Mouse (Mus musculus): ENCODE data around the gene Mpeg1.

Mpeg1 gene

DNA sequence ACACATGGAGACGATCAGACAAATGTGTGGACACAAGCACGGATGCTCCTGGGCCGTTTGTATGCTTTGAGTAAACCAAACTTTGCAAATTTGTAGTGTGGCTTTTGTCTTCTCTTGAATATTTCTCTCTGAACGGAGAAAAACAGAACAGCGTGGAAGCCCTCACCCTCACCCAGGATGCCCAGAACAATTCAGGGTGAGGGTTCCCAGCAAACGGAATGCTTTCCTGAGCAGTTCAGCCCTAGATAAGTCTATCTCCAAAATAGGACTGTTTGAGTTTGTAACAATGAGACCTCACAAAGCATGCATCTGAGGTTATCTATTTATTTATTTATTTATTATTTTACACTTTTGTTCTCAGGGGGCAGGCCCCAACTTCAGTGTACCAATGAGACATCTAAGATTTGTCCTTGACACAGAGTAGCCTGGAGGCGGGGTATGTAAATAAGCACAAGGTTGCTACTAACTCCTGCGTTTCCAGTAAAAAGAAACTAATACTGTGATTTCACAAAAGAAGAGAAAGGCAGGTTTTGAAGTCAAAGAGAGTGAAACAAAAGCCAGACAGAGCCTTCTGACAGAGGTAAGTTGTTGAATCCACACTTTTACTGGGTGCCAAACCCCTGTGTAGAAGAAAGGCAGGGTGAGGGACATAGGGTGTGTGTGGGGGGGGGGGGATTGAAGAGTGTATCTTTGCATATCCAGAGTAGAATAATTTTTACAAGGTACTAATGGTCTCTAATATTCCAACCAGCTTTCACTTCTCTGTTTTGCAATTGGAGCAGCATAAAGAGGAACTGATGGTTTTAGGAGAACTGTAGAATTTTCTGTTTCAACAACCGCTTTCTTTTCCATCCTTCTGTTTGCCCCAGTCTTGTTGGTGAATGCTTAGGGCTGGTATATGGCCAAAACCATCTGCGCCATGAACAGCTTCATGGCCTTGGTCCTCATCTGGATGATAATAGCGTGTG, at the start of gene Mpeg1:
Gene Mpeg1, plus strand, starts transcription at position 498 of the 968 bp plus-strand sequence.
- in situ Hi-C loops (cut with MboI; ENCODE audit: low pct_unique_long_range_greater_than_20kb in 1 of 2, low sequenced_read_pairs in 2 of 2, unreplicated experiment in 1 of 2) = no loop called here

DNA sequence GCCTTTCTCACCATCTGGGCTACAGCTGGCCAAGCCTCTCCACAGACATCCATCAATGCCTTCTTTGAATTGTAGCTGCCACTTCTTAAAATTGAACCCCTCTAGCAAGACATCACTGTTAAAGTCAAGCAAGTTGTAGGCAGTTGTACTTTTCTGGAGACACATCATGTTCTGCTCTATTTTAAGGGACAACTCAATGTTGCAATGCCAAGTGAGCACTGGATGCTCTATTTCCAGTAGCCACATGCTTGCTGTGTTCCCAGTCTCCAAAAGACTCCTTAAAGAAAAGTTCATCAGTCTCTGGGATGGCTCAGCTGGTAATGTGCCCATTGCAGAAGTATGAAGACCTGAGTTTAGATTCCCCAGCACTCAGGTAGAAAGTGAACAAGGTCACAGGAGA, 46.8 kb upstream of the Mpeg1 start:
- in situ Hi-C loops (cut with MboI; ENCODE audit: low pct_unique_long_range_greater_than_20kb in 1 of 2, low sequenced_read_pairs in 2 of 2, unreplicated experiment in 1 of 2) = loop anchor here in 1 of 2 experiments (10.0 kb wide), 1 partner anchor 279 kb away; no protein-coding TSS in a partner anchor

DNA sequence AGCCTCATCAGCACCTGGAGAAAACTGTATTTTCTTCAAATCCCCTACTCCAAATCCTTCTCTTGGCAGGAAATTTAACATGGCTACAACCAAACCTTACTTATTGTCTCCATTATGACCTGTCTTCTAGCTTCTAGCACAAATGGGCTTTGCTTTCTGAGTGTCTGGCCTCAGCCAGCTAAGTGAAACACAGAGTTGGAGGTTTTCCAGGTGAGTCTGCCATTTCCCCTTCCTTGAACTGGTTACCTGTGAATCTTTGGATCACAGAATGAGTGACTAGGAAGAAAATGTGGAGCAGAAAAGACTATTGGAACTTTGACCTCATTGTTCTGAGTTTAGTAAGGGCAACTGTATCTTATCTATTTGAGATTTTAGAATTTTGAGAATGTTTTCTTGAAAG, 43.2 kb upstream of the Mpeg1 start, which contains the start of gene Olfr1441:
Gene Olfr1441, plus strand, starts transcription at position 73 of the 400 bp plus-strand sequence.
- in situ Hi-C loops (cut with MboI; ENCODE audit: low pct_unique_long_range_greater_than_20kb in 1 of 2, low sequenced_read_pairs in 2 of 2, unreplicated experiment in 1 of 2) = loop anchor here in 1 of 2 experiments (10.0 kb wide), 1 partner anchor 283 kb away; no protein-coding TSS in a partner anchor

DNA sequence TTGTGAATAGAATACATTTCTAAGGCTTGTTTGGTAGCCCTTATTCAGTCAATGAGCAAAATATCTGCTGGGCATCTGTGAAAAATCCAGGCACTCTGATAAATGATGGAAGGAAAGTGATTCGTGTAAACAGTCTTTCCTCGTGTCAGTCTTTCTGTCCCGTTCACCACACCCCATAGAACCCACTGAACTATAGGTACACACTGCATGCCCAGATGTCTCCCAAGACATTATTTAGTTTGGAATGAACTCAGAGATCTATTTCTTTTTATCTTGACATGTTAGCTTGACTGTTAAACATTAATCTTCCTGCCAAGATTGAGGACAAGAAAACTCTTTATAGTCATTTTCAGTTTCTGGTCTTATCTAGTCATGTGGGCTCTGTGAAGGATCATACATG, 42.3 kb upstream of the Mpeg1 start:
- in situ Hi-C loops (cut with MboI; ENCODE audit: low pct_unique_long_range_greater_than_20kb in 1 of 2, low sequenced_read_pairs in 2 of 2, unreplicated experiment in 1 of 2) = loop anchor here in 1 of 2 experiments (10.0 kb wide), 1 partner anchor 284 kb away; no protein-coding TSS in a partner anchor

DNA sequence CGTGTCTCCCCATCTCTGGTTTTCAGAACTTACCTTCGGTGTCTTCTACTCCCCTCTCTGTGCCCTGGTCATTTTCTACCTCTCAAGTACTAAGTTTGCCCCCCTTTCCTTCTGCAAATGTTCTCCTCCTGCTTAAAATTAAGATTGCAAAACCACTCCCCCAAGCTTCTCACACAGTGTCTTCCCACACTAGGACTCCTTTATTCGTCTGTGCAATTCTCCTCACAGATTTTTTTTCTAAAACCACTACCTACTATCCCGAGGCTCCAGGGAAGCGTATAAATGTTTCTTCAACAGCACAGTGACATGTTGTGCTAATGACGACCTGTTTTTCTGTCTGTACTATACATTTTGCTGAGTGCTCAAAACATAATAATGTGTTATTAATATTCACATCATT, 40.0 kb upstream of the Mpeg1 start:
- in situ Hi-C loops (cut with MboI; ENCODE audit: low pct_unique_long_range_greater_than_20kb in 1 of 2, low sequenced_read_pairs in 2 of 2, unreplicated experiment in 1 of 2) = loop anchor here in 1 of 2 experiments (5.0 kb wide), 1 partner anchor 288 kb away; no protein-coding TSS in a partner anchor

DNA sequence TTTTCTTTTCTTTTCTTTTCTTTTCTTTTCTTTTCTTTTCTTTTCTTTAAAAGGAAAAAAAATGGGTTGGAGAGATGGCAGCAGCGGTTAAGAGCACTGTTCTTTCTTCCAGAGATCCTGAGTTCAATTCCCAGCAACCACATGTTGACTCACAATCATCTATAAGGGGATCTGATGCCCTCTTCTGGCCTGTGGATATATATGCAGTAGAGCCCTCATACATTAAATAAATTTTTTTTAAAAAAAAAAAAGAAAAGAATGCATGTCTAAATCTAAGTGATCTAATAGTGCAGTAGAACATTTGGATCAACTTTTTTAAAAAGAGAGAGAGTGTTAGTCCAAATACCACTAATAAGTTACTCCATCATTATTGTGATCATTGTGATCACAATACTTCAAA, 38.9 kb upstream of the Mpeg1 start:
- in situ Hi-C loops (cut with MboI; ENCODE audit: low pct_unique_long_range_greater_than_20kb in 1 of 2, low sequenced_read_pairs in 2 of 2, unreplicated experiment in 1 of 2) = loop anchor here in 1 of 2 experiments (5.0 kb wide), 1 partner anchor 289 kb away; no protein-coding TSS in a partner anchor

DNA sequence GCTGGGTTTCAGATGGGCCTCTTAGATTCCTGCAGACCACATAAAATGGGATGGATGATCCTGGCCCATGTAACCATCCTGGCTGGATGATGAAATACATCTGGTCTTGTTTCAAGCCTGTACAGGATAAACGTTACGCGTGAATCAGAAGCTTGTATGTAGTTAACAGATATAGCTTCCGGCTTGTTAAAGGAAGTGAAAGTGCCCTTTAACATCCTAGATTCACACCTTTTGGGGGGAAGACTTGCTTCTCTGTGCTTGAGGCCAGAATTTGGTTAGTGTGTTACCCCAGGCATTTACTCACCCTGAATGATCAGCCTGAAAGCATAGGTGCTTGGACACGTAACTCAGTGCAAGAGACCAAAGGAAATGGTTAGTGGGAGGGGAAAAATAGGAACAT, 33.5 kb upstream of the Mpeg1 start:
- in situ Hi-C loops (cut with MboI; ENCODE audit: low pct_unique_long_range_greater_than_20kb in 1 of 2, low sequenced_read_pairs in 2 of 2, unreplicated experiment in 1 of 2) = no loop called here

DNA sequence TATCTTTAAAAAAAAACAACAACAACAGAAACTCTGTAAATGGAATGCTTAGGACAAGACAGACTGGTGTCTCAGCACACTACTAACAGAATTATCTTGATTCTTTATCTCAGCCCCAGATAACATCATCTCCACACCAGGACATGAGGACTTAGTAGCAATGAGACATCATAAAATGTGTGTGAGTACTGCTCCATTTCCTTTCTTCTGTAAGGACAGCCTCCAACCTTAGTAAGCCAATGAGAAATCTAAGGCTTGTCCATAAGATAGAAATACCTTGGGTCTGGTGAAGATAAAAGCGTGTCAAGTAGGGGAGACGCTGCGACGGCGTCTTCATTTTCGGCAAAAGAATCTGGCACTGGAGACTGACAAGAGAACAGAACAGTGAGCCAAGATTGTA, 33.0 kb upstream of the Mpeg1 start, which contains the start of gene Pfpl:
Gene Pfpl, plus strand, starts transcription at position 301 of the 400 bp plus-strand sequence.
- in situ Hi-C loops (cut with MboI; ENCODE audit: low pct_unique_long_range_greater_than_20kb in 1 of 2, low sequenced_read_pairs in 2 of 2, unreplicated experiment in 1 of 2) = no loop called here

DNA sequence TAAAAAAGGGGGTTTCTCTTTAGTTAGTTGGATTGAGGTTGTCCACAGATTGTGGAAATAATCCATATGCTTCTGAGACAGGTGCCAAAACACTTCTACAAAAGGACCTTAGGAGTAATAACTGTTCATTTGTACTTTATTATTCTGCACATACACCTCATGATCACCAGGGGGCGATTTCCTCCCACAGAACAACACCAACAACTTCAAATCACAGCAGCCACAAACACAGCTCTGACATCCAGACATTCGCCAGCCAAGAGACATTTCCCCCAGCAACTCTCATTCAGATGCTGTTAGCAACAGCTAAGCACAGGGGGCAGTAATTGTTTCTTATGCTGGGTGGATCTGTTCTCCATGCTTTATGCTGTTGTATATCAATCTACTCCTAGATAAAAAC, 27.5 kb upstream of the Mpeg1 start:
- in situ Hi-C loops (cut with MboI; ENCODE audit: low pct_unique_long_range_greater_than_20kb in 1 of 2, low sequenced_read_pairs in 2 of 2, unreplicated experiment in 1 of 2) = no loop called here

DNA sequence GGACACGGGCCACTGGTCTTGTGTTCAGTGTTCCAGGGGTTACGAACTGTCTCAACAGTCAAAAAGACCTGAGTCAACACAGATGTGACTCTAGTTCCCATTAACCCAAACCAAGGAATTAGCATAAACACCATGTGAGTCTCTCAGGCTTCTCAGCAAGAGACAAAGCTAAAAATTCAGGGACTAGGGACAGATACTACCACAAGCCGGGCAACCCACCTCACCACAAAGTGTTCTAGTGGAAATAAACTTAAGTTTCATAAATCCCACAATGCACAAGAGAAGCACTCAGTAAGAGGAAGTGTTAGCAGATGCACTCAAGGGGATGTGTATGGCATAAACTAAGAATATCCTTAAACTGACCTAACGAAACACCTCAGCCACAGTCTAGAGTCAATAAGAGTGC, 25.6 kb upstream of the Mpeg1 start:
- in situ Hi-C loops (cut with MboI; ENCODE audit: low pct_unique_long_range_greater_than_20kb in 1 of 2, low sequenced_read_pairs in 2 of 2, unreplicated experiment in 1 of 2) = no loop called here

DNA sequence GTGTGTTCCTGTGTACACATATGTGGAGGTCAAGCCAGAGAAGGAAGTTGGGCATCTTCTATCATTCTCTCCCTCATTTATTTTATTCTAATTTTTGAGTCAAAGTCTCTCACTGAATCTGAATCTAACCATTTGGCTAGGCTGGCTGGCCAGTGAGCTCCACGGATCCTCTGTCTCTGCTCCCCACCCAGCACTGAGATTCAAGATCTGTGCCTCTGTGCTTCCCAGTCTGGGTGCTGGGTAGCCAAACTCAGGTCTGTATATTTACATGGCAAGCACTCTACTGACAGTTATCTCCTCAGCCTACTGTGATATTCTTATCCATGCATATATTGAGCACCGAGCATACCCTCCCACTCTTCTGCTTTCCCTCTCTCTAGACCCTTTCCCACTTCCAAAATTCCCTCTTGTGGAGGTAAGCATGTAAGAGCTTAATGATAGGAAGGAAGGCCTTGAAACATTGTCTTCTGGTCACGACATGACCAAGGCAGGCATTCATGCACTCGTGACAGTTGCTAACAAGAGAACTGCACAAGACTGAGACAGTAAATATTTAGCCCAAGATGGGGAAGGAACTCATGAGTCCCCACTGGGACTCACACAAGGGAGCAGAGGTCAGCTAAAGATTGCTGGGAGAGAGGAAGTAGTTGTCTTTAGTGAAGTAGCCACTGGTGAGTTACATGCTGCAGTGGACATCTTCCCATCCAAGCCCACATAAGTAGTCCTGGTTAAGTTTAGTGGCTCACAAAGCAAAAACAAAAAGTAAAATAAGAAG, 24.6 kb upstream of the Mpeg1 start:
- in situ Hi-C loops (cut with MboI; ENCODE audit: low pct_unique_long_range_greater_than_20kb in 1 of 2, low sequenced_read_pairs in 2 of 2, unreplicated experiment in 1 of 2) = no loop called here

DNA sequence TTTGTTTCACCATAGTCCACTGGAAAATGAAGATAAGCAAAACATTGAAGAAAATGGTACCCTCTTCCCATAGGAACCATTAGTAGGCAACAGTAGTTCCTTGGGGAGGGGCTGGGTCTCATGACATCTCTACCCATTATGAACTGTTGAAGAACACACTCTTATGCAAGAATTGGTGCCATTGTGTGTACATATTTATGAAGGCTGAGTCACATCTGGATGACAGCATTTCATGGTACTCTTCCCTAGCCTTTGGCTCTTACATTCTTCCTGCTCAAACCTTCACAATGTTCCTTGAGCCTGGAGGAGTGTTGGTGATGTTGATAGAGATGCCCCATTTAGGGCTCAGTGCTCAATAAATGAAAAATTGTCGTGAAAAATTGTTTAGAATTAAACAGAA, 21.0 kb upstream of the Mpeg1 start:
- in situ Hi-C loops (cut with MboI; ENCODE audit: low pct_unique_long_range_greater_than_20kb in 1 of 2, low sequenced_read_pairs in 2 of 2, unreplicated experiment in 1 of 2) = no loop called here

DNA sequence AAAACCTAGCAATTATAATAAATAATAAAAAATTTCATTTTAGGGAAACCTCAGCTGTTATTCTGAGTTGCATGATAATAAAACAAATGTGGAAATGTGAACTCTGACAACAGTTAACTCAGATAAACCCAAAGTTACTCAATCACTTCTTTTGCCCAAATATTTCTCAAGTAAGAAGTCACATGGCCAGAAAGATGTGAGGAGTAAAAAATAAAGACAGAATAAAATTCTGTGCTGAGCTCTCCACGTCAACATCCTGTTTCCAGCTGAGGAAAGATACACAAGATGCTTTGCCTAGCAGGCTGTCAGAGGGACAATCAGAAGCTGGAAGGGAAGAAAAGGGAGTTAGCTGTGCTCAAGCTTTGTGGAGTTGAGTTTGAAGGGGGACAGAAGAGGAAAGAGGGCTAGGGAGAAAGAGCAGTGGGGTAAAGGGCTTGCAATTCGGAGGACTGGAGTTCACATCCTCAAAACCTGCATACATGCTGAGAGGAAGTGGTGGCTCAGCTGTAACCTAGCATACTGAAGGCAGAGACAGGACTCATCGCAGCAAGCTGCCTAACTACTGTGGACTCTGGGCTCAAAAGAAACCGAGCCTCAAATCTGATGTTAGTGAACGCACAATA, 20.4 kb upstream of the Mpeg1 start:
- in situ Hi-C loops (cut with MboI; ENCODE audit: low pct_unique_long_range_greater_than_20kb in 1 of 2, low sequenced_read_pairs in 2 of 2, unreplicated experiment in 1 of 2) = no loop called here

DNA sequence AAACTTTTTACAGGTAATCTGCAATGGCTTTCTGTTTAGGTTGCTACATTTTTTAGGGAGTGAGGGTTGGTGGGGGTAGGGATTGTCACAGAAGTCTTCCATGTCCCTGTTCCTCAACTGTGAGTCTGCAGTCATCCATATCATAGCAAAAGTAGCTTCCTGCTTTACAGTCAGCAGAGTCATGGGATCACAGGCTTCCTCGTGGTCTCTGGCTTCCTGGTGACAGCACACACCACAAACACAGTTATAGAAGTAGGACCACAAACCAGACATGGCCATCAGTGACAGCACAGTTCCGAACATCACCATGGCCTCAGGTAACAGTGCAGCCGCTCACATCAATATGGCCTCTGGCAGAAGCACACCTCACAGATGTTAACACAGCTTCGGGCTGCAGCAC, 18.0 kb upstream of the Mpeg1 start:
- in situ Hi-C loops (cut with MboI; ENCODE audit: low pct_unique_long_range_greater_than_20kb in 1 of 2, low sequenced_read_pairs in 2 of 2, unreplicated experiment in 1 of 2) = no loop called here

DNA sequence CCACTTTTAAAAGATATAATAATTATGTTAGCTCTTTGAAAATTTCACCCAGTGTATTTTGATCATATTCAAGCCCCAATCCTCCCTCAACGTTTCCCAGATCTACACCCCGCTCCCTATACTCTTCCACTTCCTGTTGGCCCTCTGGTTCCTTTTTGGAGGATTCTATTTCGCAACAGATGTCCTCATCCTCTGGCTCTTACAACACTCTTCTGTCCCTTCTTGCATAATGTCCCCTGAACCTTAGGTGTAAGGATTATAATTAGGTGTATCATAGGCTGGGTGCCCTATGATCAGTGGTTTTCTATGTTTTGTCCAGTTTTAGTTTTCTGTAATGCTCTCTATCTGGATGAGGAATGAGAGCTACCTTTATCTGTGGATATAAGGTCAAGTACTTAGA, 15.6 kb upstream of the Mpeg1 start:
- in situ Hi-C loops (cut with MboI; ENCODE audit: low pct_unique_long_range_greater_than_20kb in 1 of 2, low sequenced_read_pairs in 2 of 2, unreplicated experiment in 1 of 2) = no loop called here

DNA sequence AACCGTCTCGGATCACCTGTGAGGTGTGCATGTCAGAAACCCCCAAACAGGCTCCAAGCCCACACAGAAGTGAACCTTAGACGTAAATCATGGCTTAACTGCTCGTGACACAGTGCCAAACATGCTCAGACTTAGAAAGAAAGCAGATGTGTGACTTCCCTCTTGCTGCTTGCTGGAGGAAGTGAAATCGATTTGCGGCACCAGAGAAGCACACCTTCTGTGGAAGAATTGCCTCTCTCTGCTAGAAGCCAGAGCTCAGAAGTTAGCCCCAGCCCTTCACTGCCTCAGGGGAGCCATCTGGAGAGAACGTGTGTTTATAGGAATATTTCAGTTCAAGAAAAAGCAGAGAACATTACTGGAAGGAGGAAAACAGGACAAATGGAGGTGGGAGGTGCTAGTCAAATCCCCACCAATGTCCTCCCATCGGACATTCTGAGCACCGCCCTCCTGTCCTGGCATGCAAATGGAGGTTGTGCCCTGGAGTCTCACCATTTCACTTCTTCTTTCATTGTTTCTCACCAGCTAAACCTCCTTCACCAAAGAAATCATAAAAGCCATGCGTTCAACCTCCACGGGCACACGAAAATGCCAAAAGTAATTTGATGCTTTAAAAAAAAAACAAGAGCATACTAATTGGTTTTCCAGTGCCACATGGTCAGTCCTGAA, 3.0 kb upstream of the Mpeg1 start:
- in situ Hi-C loops (cut with MboI; ENCODE audit: low pct_unique_long_range_greater_than_20kb in 1 of 2, low sequenced_read_pairs in 2 of 2, unreplicated experiment in 1 of 2) = no loop called here

DNA sequence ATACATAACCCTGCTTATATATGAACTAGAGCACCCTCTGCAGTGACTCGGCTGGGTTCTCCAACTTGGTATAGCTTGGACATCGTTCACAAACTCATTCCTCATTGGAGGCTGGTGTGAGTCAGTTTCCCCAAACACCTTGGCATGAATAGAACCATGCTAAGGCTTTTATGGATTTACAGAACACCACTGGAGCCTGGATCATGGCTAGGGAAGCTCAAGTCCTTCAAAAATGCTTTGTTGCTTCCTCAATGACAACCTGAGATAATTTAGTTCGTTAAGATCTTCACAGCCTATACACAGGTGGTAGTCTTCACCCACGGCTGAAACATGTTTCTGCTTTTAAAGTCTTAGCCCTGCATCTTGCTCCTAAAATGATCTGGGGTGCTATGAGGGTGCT, 1.1 kb upstream of the Mpeg1 start:
- in situ Hi-C loops (cut with MboI; ENCODE audit: low pct_unique_long_range_greater_than_20kb in 1 of 2, low sequenced_read_pairs in 2 of 2, unreplicated experiment in 1 of 2) = no loop called here

All from mouse embryonic stem cell (cell line).